Comparison of ENCODE assay signal across 9 mouse cellular contexts in genomic region chr3:87072612-87073515, GRCm38 (mm10).
DNase-seq lines count a peak whose midpoint lies in the region; ATAC-seq lines count a peak whose summit lies in the region.
"Had no signal": no experiment of that assay in that cellular context is flagged by ENCODE, and none has a peak within 500 bp of the region (broad histone marks: within the 10 kb centered on the region; RNA-seq: fewer than 3 reads in every experiment).

No protein-coding gene starts in this region.

- peaks cover 15% of the 10 kb centered on the region for H3K4me1 ChIP-seq in heart, embryonic 13.5 days
- peaks cover 28% of the 10 kb centered on the region for H3K4me1 ChIP-seq in embryonic facial prominence, embryonic 10.5 days
- H3K4me1 ChIP-seq in hindbrain, embryonic 16.5 days (ENCODE audit: control insufficient read depth, insufficient read depth, low read depth, low read length): peaks cover 4% of the 10 kb centered on the region; the same call in 1 of the 2 replicates

- peak overlapping the region; percentile 46 for H3K27ac ChIP-seq in heart, embryonic 13.5 days (replicated peaks)
- no peak overlapping the region for H3K27ac ChIP-seq in embryonic facial prominence, embryonic 10.5 days (replicated peaks)
- 0 out of 2 replicates have a peak overlapping the region, but pooled peaks have one; percentile 12 for H3K27ac ChIP-seq in hindbrain, embryonic 16.5 days (ENCODE audit: low read depth, low read length)

- no peak overlapping the region for H3K4me2 ChIP-seq in heart, embryonic 13.5 days
- H3K4me2 ChIP-seq in hindbrain, embryonic 16.5 days (ENCODE audit: low read length): no peak overlapping the region

- no peak for DNase-seq in heart, postnatal 36 days
- DNase-seq in 3134 (ENCODE audit: extremely low read depth, insufficient read length, low spot score): peak; percentile 79
- DNase-seq in embryonic facial prominence, embryonic 10.5 days (ENCODE audit: low spot score): peak; percentile 39
- no peak for DNase-seq in cerebellum, adult 8-10 months
- DNase-seq in lung, postnatal 4 days: no peak
- no peak for DNase-seq in lung, postnatal 25 days (ENCODE audit: low spot score)
- DNase-seq: right cerebral cortex, postnatal 4 days had no signal

- H3K27me3 ChIP-seq in heart, embryonic 13.5 days (replicated peaks): no peaks in the 10 kb centered on the region
- H3K27me3 ChIP-seq in embryonic facial prominence, embryonic 10.5 days (replicated peaks; ENCODE audit: low read depth, poor library complexity, severe bottlenecking): no peaks in the 10 kb centered on the region
- H3K27me3 ChIP-seq in hindbrain, embryonic 16.5 days (replicated peaks; ENCODE audit: control insufficient read depth, insufficient read depth, low read length): no peaks in the 10 kb centered on the region

- H3K9me3 ChIP-seq in heart, embryonic 13.5 days: no peaks in the 10 kb centered on the region
- no peaks in the 10 kb centered on the region for H3K9me3 ChIP-seq in embryonic facial prominence, embryonic 10.5 days
- no peaks in the 10 kb centered on the region for H3K9me3 ChIP-seq in hindbrain, embryonic 16.5 days (ENCODE audit: control insufficient read depth, low read length)

- intact Hi-C loops in heart, postnatal 36 days (cut with DNase I): no loop called here

- no peak for ATAC-seq in heart, embryonic 13.5 days (ENCODE audit: extremely low read depth, insufficient number of reproducible peaks, low FRiP score, low TSS enrichment)
- no peak for ATAC-seq in hindbrain, embryonic 16.5 days

- 0 out of 2 replicates have a peak, but pooled peaks cover 8% of the 10 kb centered on the region for H3K36me3 ChIP-seq in heart, embryonic 13.5 days
- H3K36me3 ChIP-seq in embryonic facial prominence, embryonic 10.5 days (replicated peaks): 0 out of 2 replicates have a peak, but pooled peaks cover 2% of the 10 kb centered on the region
- H3K36me3 ChIP-seq in hindbrain, embryonic 16.5 days (ENCODE audit: control insufficient read depth, insufficient read depth, low read length): no peaks in the 10 kb centered on the region

- no peak overlapping the region for H3K4me3 ChIP-seq in heart, embryonic 13.5 days
- no peak overlapping the region for H3K4me3 ChIP-seq in embryonic facial prominence, embryonic 10.5 days
- H3K4me3 ChIP-seq in hindbrain, embryonic 16.5 days (ENCODE audit: low read length): no peak overlapping the region

- WGBS in heart, embryonic 13.5 days: 41% methylated on average over 13 of the region's 13 CpGs
- 30% methylated on average over 13 of the region's 13 CpGs for WGBS in embryonic facial prominence, embryonic 10.5 days
- 34% methylated on average over 13 of the region's 13 CpGs for WGBS in hindbrain, embryonic 16.5 days

- 0 out of 2 replicates have a peak overlapping the region, but pooled peaks have one; percentile 9 for H3K9ac ChIP-seq in heart, embryonic 13.5 days
- H3K9ac ChIP-seq in hindbrain, embryonic 16.5 days (ENCODE audit: low read depth, low read length): peak overlapping the region; percentile 19; the same call in 1 of the 2 replicates

Comparison
In these comparisons a context has a peak if more than half of its experiments do, and no peak if none do; other contexts are left out.
1. DNase-seq: peak in 3134 (single experiment) and embryonic facial prominence, embryonic 10.5 days (single experiment); none in heart, postnatal 36 days (0 of 2), cerebellum, adult 8-10 months (single experiment), lung, postnatal 4 days (0 of 2) and lung, postnatal 25 days (single experiment).